In the genomic region with DNA sequence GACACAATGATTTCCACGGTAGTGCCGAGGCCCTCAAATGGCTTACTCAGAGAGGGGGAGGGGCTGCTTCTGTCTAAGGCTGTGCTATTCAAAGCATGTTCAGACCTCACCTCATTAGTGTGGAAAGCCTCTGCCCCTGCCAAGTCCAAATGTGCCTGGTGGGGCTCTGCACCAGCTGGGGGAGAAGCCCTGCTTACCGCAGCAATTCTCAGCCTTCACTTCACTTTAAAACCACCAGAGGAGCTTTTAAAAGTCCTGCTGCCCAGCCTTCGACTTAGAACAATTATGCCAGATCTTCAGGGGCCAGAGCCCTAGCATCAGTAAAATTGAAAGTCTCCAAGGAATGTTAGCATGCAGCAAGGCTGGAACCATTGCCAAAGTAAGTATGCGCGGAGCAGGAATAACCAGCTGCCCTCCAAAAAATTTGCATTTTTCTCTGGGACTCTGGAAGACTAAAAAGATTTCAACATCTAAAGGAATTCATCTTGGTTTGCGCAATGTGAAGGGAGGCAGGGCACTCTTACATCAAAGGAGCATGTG, we compare ENCODE assay signal across 8 mouse cellular contexts. TPM values are rescaled to one million over a fixed set of nuclear protein-coding genes. Genes with fewer than 3 reads are reported as not detected.
DNase-seq lines count a peak whose midpoint lies in the region; ATAC-seq lines count a peak whose summit lies in the region.

No protein-coding gene starts in this region.

- peaks cover 14% of the 10 kb centered on the region for H3K4me1 ChIP-seq in midbrain, embryonic 15.5 days

- ATAC-seq in midbrain, embryonic 15.5 days (replicated peaks): peak; percentile 89

- no peaks in the 10 kb centered on the region for H3K9me3 ChIP-seq in midbrain, embryonic 15.5 days

- DNase-seq in urinary bladder, postnatal 14 days (ENCODE audit: low spot score): peak; percentile 50
- DNase-seq in urinary bladder, adult 2 months (ENCODE audit: low spot score): no peak
- DNase-seq in fibroblast of lung, adult 2 months (ENCODE audit: low read depth): peak; percentile 91
- peak; percentile 70 to 74 for DNase-seq in heart, postnatal 10 days
- DNase-seq in kidney, postnatal 36 days: peak; percentile 39 to 52
- no peak for DNase-seq in T-cell, adult 2 months (ENCODE audit: low spot score)
- DNase-seq in thymus, postnatal 10 days (ENCODE audit: low spot score in 2 of 2): no peak

- H3K36me3 ChIP-seq in midbrain, embryonic 15.5 days (replicated peaks): no peaks in the 10 kb centered on the region

- intact Hi-C loops in heart, postnatal 10 days (cut with DNase I): loop anchor here (5.0 kb wide), 2 partner anchors 44 to 204 kb away; no protein-coding TSS in a partner anchor

- H3K4me2 ChIP-seq in midbrain, embryonic 15.5 days: peak overlapping the region; percentile 12; the same call in 1 of the 2 replicates

- WGBS in midbrain, embryonic 15.5 days: 12% methylated on average over 7 of the region's 7 CpGs

- no peak overlapping the region for H3K9ac ChIP-seq in midbrain, embryonic 15.5 days

- H3K27me3 ChIP-seq in midbrain, embryonic 15.5 days (replicated peaks): no peaks in the 10 kb centered on the region

- H3K27ac ChIP-seq in midbrain, embryonic 15.5 days: peak overlapping the region; percentile 71

- H3K4me3 ChIP-seq in midbrain, embryonic 15.5 days: no peak overlapping the region

RNA-seq across cellular contexts. Expression of gene Stxbp3, which starts 18.0 kb away (rescaled TPM):
- 43.3 and 49.4 TPM in 2 replicates for polyA plus RNA-seq in urinary bladder, adult 2 months (2012; rRNA removed)
- total RNA-seq in heart, postnatal 10 days (2021): 10 to 100 TPM; 25.8 to 31.8 TPM
- polyA plus RNA-seq in midbrain, embryonic 15.5 days (2015; fragmentation: Nextera tagmentation; extraction: Ambion mirVana): 14.0 and 14.1 TPM in 2 replicates

RNA-seq across cellular contexts. Expression of gene Fndc7, which starts 31.5 kb away (rescaled TPM):
- polyA plus RNA-seq in urinary bladder, adult 2 months (2012; rRNA removed): 0.24 and 0.29 TPM in 2 replicates
- under 1 TPM in 1 of 2 experiments, not detected in 1; 0.07 TPM for total RNA-seq in heart, postnatal 10 days (2021)
- polyA plus RNA-seq in midbrain, embryonic 15.5 days (2015; fragmentation: Nextera tagmentation; extraction: Ambion mirVana): 0.05 and 0.18 TPM in 2 replicates

RNA-seq across cellular contexts. Expression of gene Prpf38b, which starts 53.2 kb away (rescaled TPM):
- polyA plus RNA-seq in urinary bladder, adult 2 months (2012; rRNA removed): 77.1 and 80.1 TPM in 2 replicates
- 10 to 100 TPM; 27.7 to 30.9 TPM for total RNA-seq in heart, postnatal 10 days (2021)
- polyA plus RNA-seq in midbrain, embryonic 15.5 days (2015; fragmentation: Nextera tagmentation; extraction: Ambion mirVana): 55.8 TPM in 2 replicates

Comparison
In these comparisons a context has a peak if more than half of its experiments do, and no peak if none do; other contexts are left out.
1. DNase-seq: peak in urinary bladder, postnatal 14 days (single experiment), fibroblast of lung, adult 2 months (single experiment), heart, postnatal 10 days (2 of 2) and kidney, postnatal 36 days (2 of 2); none in urinary bladder, adult 2 months (single experiment), T-cell, adult 2 months (single experiment) and thymus, postnatal 10 days (0 of 2).